Mouse (Mus musculus): ENCODE results near the gene Stat3. TPM values are rescaled to one million over a fixed set of nuclear protein-coding genes. Genes with fewer than 3 reads are reported as not detected.

Gene Stat3
- polyA plus RNA-seq (2017; shearing (Covaris generic)) = 100 to 1,000 TPM; 105 to 122 TPM

GRCm38 (mm10) chr11:100939512-100940151, at the start of gene Stat3:
TSS of gene Stat3 (minus strand) at chr11:100939540.
- peak; percentile 80 for ATAC-seq

- no peak for ATAC-seq
Measured at GRCm38 (mm10) chr11:100988674-100989073, 49.3 kb upstream of the Stat3 start.

- ATAC-seq = no peak
Measured at GRCm38 (mm10) chr11:100985607-100986006, 46.3 kb upstream of the Stat3 start.

GRCm38 (mm10) chr11:100983778-100984131, 44.4 kb upstream of the Stat3 start:
- no peak for ATAC-seq

- peak; percentile 72 for ATAC-seq
Measured at GRCm38 (mm10) chr11:100983125-100983777, 43.9 kb upstream of the Stat3 start.

- no peak for ATAC-seq
Measured at GRCm38 (mm10) chr11:100982087-100982486, 42.7 kb upstream of the Stat3 start.

GRCm38 (mm10) chr11:100981236-100981635, 41.9 kb upstream of the Stat3 start:
- ATAC-seq = no peak

- no peak for ATAC-seq
Measured at GRCm38 (mm10) chr11:100980438-100980837, 41.1 kb upstream of the Stat3 start.

- no peak for ATAC-seq
Measured at GRCm38 (mm10) chr11:100979887-100980286, 40.5 kb upstream of the Stat3 start.

GRCm38 (mm10) chr11:100975241-100975640, 35.9 kb upstream of the Stat3 start:
- no peak for ATAC-seq

GRCm38 (mm10) chr11:100974381-100974970, 35.1 kb upstream of the Stat3 start:
- ATAC-seq = no peak

GRCm38 (mm10) chr11:100973245-100973644, 33.9 kb upstream of the Stat3 start:
- ATAC-seq = no peak

- no peak for ATAC-seq
Measured at GRCm38 (mm10) chr11:100971455-100971854, 32.1 kb upstream of the Stat3 start.

GRCm38 (mm10) chr11:100970557-100970937, 31.2 kb upstream of the Stat3 start, which contains the start of gene Cavin1:
TSS of gene Cavin1 (minus strand) at chr11:100970887.
- ATAC-seq = no peak

GRCm38 (mm10) chr11:100969744-100970556, 30.6 kb upstream of the Stat3 start:
- ATAC-seq = no peak

- no peak for ATAC-seq
Measured at GRCm38 (mm10) chr11:100969189-100969743, 29.9 kb upstream of the Stat3 start.

- ATAC-seq = no peak
Measured at GRCm38 (mm10) chr11:100968501-100968900, 29.2 kb upstream of the Stat3 start.

- no peak for ATAC-seq
Measured at GRCm38 (mm10) chr11:100967881-100968420, 28.6 kb upstream of the Stat3 start.

GRCm38 (mm10) chr11:100967376-100967775, 28.0 kb upstream of the Stat3 start:
- no peak for ATAC-seq

GRCm38 (mm10) chr11:100965760-100966159, 26.4 kb upstream of the Stat3 start:
- ATAC-seq = no peak

GRCm38 (mm10) chr11:100964901-100965542, 25.7 kb upstream of the Stat3 start:
- no peak for ATAC-seq

GRCm38 (mm10) chr11:100964180-100964579, 24.8 kb upstream of the Stat3 start:
- no peak for ATAC-seq
